In the genomic region with DNA sequence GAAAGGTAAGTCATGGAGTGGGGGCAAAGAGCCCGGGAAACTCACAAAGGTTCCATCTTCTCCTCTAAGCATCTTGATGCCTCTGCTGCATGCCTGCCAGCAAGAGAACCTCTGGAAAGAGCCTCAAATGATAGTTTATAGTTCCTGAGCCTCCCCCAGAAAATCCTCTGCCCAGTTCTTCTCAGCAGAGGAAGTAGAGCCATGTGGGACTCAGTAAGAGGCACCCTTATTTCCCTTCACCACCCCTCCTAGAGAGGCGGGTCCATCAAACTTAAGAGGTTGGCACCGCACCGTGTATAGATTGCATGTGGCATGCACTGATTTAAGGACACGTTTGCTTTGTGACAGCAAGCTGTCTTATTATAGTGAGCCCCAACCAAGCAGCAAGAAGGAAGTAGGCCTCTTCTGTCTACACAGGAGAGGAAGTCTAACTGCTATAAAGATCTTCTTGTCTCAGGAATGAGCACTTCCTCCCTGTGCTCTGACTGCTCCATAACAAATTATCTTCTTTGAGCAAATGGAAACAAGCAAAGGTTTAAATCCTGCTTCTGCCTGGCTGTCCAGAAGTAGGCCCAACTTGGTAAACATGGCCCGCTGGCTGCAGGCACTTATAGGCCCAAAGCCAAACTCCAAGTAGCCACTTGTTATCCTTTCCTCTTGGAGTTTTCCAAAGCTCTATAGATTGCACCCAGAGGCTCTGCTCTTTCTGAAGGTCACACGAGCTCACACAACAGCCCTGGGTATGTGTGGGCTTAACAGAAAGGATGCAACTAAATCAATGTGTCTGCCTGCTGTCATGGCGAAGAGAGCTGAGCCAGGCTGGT, we compare ENCODE assay signal across 13 mouse cellular contexts.
A peak's percentile ranks its signal among the peaks of the same experiment; 100 is the strongest.
DNase-seq lines count a peak whose midpoint lies in the region; ATAC-seq and TF ChIP-seq lines count a peak whose summit lies in the region.
"Had no signal": no experiment of that assay in that cellular context is flagged by ENCODE, and none has a peak within 500 bp of the region (broad histone marks: within the 10 kb centered on the region; RNA-seq: fewer than 3 reads in every experiment).

No protein-coding gene starts in this region.

- TF ChIP-seq CTCF in kidney, postnatal 0 days (IDR thresholded peaks at IDR 0.05; ENCODE audit: low read depth), result no peak
- TF ChIP-seq CTCF in liver, postnatal 0 days (IDR thresholded peaks at IDR 0.05; ENCODE audit: low read depth), result no peak

- no peaks in the 10 kb centered on the region for H3K27me3 ChIP-seq in heart, embryonic 10.5 days (ENCODE audit: insufficient read depth, poor library complexity, severe bottlenecking)
- no peaks in the 10 kb centered on the region for H3K27me3 ChIP-seq in kidney, postnatal 0 days (ENCODE audit: insufficient read depth, low read length)
- no peaks in the 10 kb centered on the region for H3K27me3 ChIP-seq in liver, postnatal 0 days (ENCODE audit: insufficient read depth, low read length)
- H3K27me3 ChIP-seq: midbrain, embryonic 12.5 days; neural tube, embryonic 12.5 days had no signal

- H3K4me2 ChIP-seq in kidney, postnatal 0 days (ENCODE audit: low read length), result no peak overlapping the region
- no peak overlapping the region for H3K4me2 ChIP-seq in liver, postnatal 0 days (ENCODE audit: low read depth, low read length)
- H3K4me2 ChIP-seq: liver, embryonic 11.5 days; midbrain, embryonic 12.5 days; neural tube, embryonic 12.5 days had no signal

- no peak for ATAC-seq in kidney, postnatal 0 days (replicated peaks; ENCODE audit: low FRiP score, low read depth)
- peak; percentile 73 for ATAC-seq in megakaryocyte, adult 5-6 weeks (ENCODE audit: poor library complexity, severe bottlenecking)
- ATAC-seq in liver, postnatal 0 days, result no peak

- no peak for TF ChIP-seq EP300 in liver, postnatal 0 days (IDR thresholded peaks at IDR 0.05; ENCODE audit: low read depth)

- no peaks in the 10 kb centered on the region for H3K36me3 ChIP-seq in heart, embryonic 10.5 days
- no peaks in the 10 kb centered on the region for H3K36me3 ChIP-seq in kidney, postnatal 0 days (ENCODE audit: insufficient read depth, low read length)
- H3K36me3 ChIP-seq in liver, postnatal 0 days (replicated peaks; ENCODE audit: insufficient read depth, low read length), result no peaks in the 10 kb centered on the region
- H3K36me3 ChIP-seq: midbrain, embryonic 12.5 days; neural tube, embryonic 12.5 days had no signal

- 70% methylated on average over 8 of the region's 8 CpGs for WGBS in heart, embryonic 10.5 days
- WGBS in kidney, postnatal 0 days, result 67% methylated on average over 8 of the region's 8 CpGs
- WGBS in liver, postnatal 0 days (ENCODE audit: insufficient replicate concordance), result 33% methylated on average over 8 of the region's 8 CpGs

- no peak overlapping the region for H3K4me3 ChIP-seq in heart, embryonic 10.5 days
- H3K4me3 ChIP-seq in kidney, postnatal 0 days (replicated peaks; ENCODE audit: low read depth, low read length), result no peak overlapping the region
- no peak overlapping the region for H3K4me3 ChIP-seq in liver, postnatal 0 days (ENCODE audit: low read depth, low read length)
- H3K4me3 ChIP-seq: midbrain, embryonic 12.5 days; neural tube, embryonic 12.5 days had no signal

- no peak overlapping the region for H3K9ac ChIP-seq in kidney, postnatal 0 days (ENCODE audit: low read depth, low read length)
- H3K9ac ChIP-seq in liver, postnatal 0 days (replicated peaks), result no peak overlapping the region
- H3K9ac ChIP-seq: midbrain, embryonic 12.5 days; neural tube, embryonic 12.5 days had no signal

- no peaks in the 10 kb centered on the region for H3K9me3 ChIP-seq in heart, embryonic 10.5 days
- no peaks in the 10 kb centered on the region for H3K9me3 ChIP-seq in kidney, postnatal 0 days (replicated peaks; ENCODE audit: low read length)
- no peaks in the 10 kb centered on the region for H3K9me3 ChIP-seq in liver, postnatal 0 days (ENCODE audit: low read length)
- H3K9me3 ChIP-seq: midbrain, embryonic 12.5 days; neural tube, embryonic 12.5 days had no signal

- no peak for DNase-seq in heart, embryonic 10.5 days (ENCODE audit: low spot score)
- DNase-seq in heart, postnatal 10 days, result no peak
- DNase-seq in kidney, postnatal 0 days (ENCODE audit: low spot score), result peak; percentile 31
- no peak for DNase-seq in kidney, postnatal 14 days
- DNase-seq in lung, adult 18-20 months, result peak; percentile 41 to 62
- DNase-seq in thymus, postnatal 36 days, result no peak
- no peak for DNase-seq in liver, postnatal 0 days
- DNase-seq: cerebellum, adult 8-10 months; thymus, postnatal 4 days had no signal

- H3K27ac ChIP-seq in heart, embryonic 10.5 days, result peak overlapping the region; percentile 37; the same call in 1 of the 2 replicates
- no peak overlapping the region for H3K27ac ChIP-seq in kidney, postnatal 0 days
- H3K27ac ChIP-seq in liver, postnatal 0 days (ENCODE audit: low read depth), result no peak overlapping the region
- H3K27ac ChIP-seq: midbrain, embryonic 12.5 days; neural tube, embryonic 12.5 days had no signal

- intact Hi-C loops in heart, postnatal 10 days (cut with DNase I), result loop anchor here (5.0 kb wide), 1 partner anchor 55 kb away; no protein-coding TSS in a partner anchor

- H3K4me1 ChIP-seq in heart, embryonic 10.5 days, result peaks cover 14% of the 10 kb centered on the region
- H3K4me1 ChIP-seq in kidney, postnatal 0 days (replicated peaks; ENCODE audit: insufficient read depth, low read length), result no peaks in the 10 kb centered on the region
- H3K4me1 ChIP-seq in liver, postnatal 0 days (ENCODE audit: insufficient read depth), result 0 out of 2 replicates have a peak, but pooled peaks cover 2% of the 10 kb centered on the region
- H3K4me1 ChIP-seq: midbrain, embryonic 12.5 days; neural tube, embryonic 12.5 days had no signal

Comparison
In these comparisons a context has a peak if more than half of its experiments do, and no peak if none do; other contexts are left out.
1. DNase-seq: peak in kidney, postnatal 0 days (single experiment) and lung, adult 18-20 months (2 of 2); none in heart, embryonic 10.5 days (single experiment), heart, postnatal 10 days (0 of 2), kidney, postnatal 14 days (single experiment), thymus, postnatal 36 days (0 of 2) and liver, postnatal 0 days (single experiment).